Comparison of ENCODE assay signal across 8 mouse cellular contexts in the genomic region with DNA sequence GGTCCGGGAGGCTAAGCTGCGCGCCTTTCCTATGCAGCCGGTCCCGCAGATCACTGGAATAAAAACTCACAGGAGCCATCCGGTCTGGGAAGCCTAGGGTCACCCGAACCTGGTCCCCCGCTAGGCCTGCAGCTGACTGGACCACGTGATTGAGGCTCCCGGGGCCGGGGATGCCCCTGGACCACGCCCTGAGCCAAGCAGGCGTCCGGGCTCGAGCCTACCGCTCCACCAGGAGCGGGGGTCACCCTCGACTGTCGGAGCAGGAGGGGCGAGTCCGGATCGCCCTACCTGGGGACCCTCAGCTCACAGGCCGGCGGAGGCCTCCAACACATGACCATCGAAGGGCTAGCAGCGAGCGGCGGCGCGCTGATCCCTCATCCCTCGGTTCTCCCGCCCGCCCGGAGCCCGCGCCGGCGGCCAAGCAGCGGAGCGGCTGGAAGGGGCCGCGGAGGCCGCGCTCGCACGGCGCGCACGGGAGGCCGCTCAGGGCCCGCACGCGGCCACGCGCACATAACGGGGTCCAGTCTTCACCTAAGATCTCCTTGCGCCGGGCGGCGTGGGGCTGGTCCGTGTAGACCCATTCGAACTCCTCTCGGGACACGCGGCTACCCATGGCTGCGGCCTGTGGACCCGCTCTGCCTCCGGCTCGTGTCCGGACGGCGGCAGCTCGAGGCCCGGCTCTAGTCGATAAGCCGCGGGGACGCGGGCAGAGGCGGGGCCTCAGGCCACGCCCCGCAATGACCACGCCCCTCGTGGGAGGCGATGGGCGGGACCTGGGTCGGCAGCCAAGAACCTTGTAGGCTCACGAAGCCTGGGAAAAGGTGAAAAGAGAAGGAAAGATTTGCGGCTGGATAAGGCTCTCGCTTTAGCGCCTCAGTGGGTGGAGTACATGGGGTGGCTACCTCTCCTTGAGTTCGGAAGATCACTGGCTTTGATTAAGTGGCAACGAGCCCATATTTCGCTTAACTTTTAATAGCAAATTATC. TPM values are rescaled to one million over a fixed set of nuclear protein-coding genes. Genes with fewer than 3 reads are reported as not detected.
DNase-seq lines count a peak whose midpoint lies in the region; ATAC-seq and TF ChIP-seq lines count a peak whose summit lies in the region.

A gene (minus strand): TSS at position 714 of the 985 bp plus-strand sequence.

- peak; percentile 92 for DNase-seq in c-Kit-positive CD71-positive TER-119-positive erythroid progenitor cells, embryonic 14.5 days (ENCODE audit: low spot score)
- DNase-seq in heart, postnatal 0 days (ENCODE audit: low spot score), result peak; percentile 88
- DNase-seq in kidney, postnatal 4 days, result peak; percentile 97

- peak within 1 kb of the TSS; percentile 75 for H3K9ac ChIP-seq in forebrain, embryonic 12.5 days
- peak within 1 kb of the TSS; percentile 79 for H3K9ac ChIP-seq in heart, postnatal 0 days (replicated peaks; ENCODE audit: low read depth, low read length)
- H3K9ac ChIP-seq in liver, embryonic 16.5 days (ENCODE audit: low read depth, low read length), result peak within 1 kb of the TSS; percentile 90
- peak within 1 kb of the TSS; percentile 90 for H3K9ac ChIP-seq in neural tube, embryonic 13.5 days

- H3K27ac ChIP-seq in forebrain, embryonic 12.5 days, result peak within 1 kb of the TSS; percentile 80
- H3K27ac ChIP-seq in heart, postnatal 0 days (ENCODE audit: low read depth), result peak within 1 kb of the TSS; percentile 94
- peak within 1 kb of the TSS; percentile 90 for H3K27ac ChIP-seq in liver, embryonic 16.5 days (ENCODE audit: low read length)
- H3K27ac ChIP-seq in neural tube, embryonic 13.5 days (replicated peaks), result peak within 1 kb of the TSS; percentile 89
- peak within 1 kb of the TSS; percentile 74 for H3K27ac ChIP-seq in testis, adult 2 months (ENCODE audit: control insufficient read depth, insufficient read depth, low read depth, low read length)

- WGBS in forebrain, embryonic 12.5 days, result under 1% methylated on average over 94 of the region's 94 CpGs
- 1% methylated on average over 90 of the region's 94 CpGs for WGBS in heart, postnatal 0 days
- under 1% methylated on average over 93 of the region's 94 CpGs for WGBS in liver, embryonic 16.5 days (ENCODE audit: insufficient replicate concordance)
- WGBS in neural tube, embryonic 13.5 days, result under 1% methylated on average over 90 of the region's 94 CpGs

- TF ChIP-seq EP300 in heart, postnatal 0 days (IDR thresholded peaks at IDR 0.05; ENCODE audit: low read depth), result peak; percentile 29; the same call in 1 of the 2 replicates

- peak within 1 kb of the TSS; percentile 78 for H3K4me2 ChIP-seq in forebrain, embryonic 12.5 days
- H3K4me2 ChIP-seq in heart, postnatal 0 days (ENCODE audit: low read depth, low read length), result peak within 1 kb of the TSS; percentile 76
- peak within 1 kb of the TSS; percentile 92 for H3K4me2 ChIP-seq in liver, embryonic 16.5 days (ENCODE audit: low read depth, low read length)
- H3K4me2 ChIP-seq in neural tube, embryonic 13.5 days, result peak within 1 kb of the TSS; percentile 76

- no peak for TF ChIP-seq CTCF in E14TG2a.4 (conservative IDR thresholded peaks at IDR 0.05; ENCODE audit: low read length)
- no peak for TF ChIP-seq CTCF in heart, postnatal 0 days (IDR thresholded peaks at IDR 0.05; ENCODE audit: low read depth)
- TF ChIP-seq CTCF in testis, adult 2 months (IDR thresholded peaks at IDR 0.05; ENCODE audit: control insufficient read depth, insufficient read depth, insufficient replicate concordance, low read depth, low read length), result no peak

- H3K36me3 ChIP-seq in E14TG2a.4 (ENCODE audit: insufficient read depth, low read length), result peaks cover 32% of the 10 kb centered on the region
- peaks cover 17% of the 10 kb centered on the region for H3K36me3 ChIP-seq in forebrain, embryonic 12.5 days (replicated peaks)
- peaks cover 20% of the 10 kb centered on the region for H3K36me3 ChIP-seq in heart, postnatal 0 days (replicated peaks; ENCODE audit: control insufficient read depth, insufficient read depth, low read length)
- H3K36me3 ChIP-seq in liver, embryonic 16.5 days (ENCODE audit: control insufficient read depth, insufficient read depth), result peaks cover 17% of the 10 kb centered on the region
- peaks cover 18% of the 10 kb centered on the region for H3K36me3 ChIP-seq in neural tube, embryonic 13.5 days
- no peaks in the 10 kb centered on the region for H3K36me3 ChIP-seq in testis, adult 2 months (ENCODE audit: control insufficient read depth, insufficient read depth, low read length)

- ATAC-seq in forebrain, embryonic 12.5 days (ENCODE audit: low FRiP score), result peak; percentile 93
- ATAC-seq in heart, postnatal 0 days (ENCODE audit: insufficient read depth, low read depth), result peak; percentile 92
- peak; percentile 89 for ATAC-seq in liver, embryonic 16.5 days (ENCODE audit: low read depth)
- ATAC-seq in neural tube, embryonic 13.5 days (ENCODE audit: low read depth), result peak; percentile 93

- H3K4me3 ChIP-seq in E14TG2a.4 (replicated peaks; ENCODE audit: low read length), result peak within 1 kb of the TSS; percentile 89
- peak within 1 kb of the TSS; percentile 68 for H3K4me3 ChIP-seq in forebrain, embryonic 12.5 days (replicated peaks)
- peak within 1 kb of the TSS; percentile 81 for H3K4me3 ChIP-seq in heart, postnatal 0 days (ENCODE audit: low read depth, low read length)
- peak within 1 kb of the TSS; percentile 86 for H3K4me3 ChIP-seq in liver, embryonic 16.5 days (ENCODE audit: low read depth, low read length)
- peak within 1 kb of the TSS; percentile 82 for H3K4me3 ChIP-seq in neural tube, embryonic 13.5 days
- peak within 1 kb of the TSS; percentile 90 for H3K4me3 ChIP-seq in testis, adult 2 months (ENCODE audit: control insufficient read depth, low read depth, low read length)

- peaks cover 76% of the 10 kb centered on the region for H3K4me1 ChIP-seq in E14TG2a.4 (replicated peaks; ENCODE audit: low read depth, low read length)
- peaks cover 23% of the 10 kb centered on the region for H3K4me1 ChIP-seq in forebrain, embryonic 12.5 days
- H3K4me1 ChIP-seq in heart, postnatal 0 days (ENCODE audit: control insufficient read depth, insufficient read depth), result peaks cover 20% of the 10 kb centered on the region
- peaks cover 27% of the 10 kb centered on the region for H3K4me1 ChIP-seq in liver, embryonic 16.5 days (ENCODE audit: control insufficient read depth, low read depth, low read length)
- peaks cover 30% of the 10 kb centered on the region for H3K4me1 ChIP-seq in neural tube, embryonic 13.5 days (replicated peaks)
- peaks cover 10% of the 10 kb centered on the region for H3K4me1 ChIP-seq in testis, adult 2 months (ENCODE audit: control insufficient read depth, insufficient read depth, low read length)

- TF ChIP-seq POLR2A in testis, adult 2 months (IDR thresholded peaks at IDR 0.05; ENCODE audit: control insufficient read depth, low read depth, low read length), result peak; percentile 83

- no peaks in the 10 kb centered on the region for H3K9me3 ChIP-seq in E14TG2a.4 (ENCODE audit: low read length)
- H3K9me3 ChIP-seq in forebrain, embryonic 12.5 days, result no peaks in the 10 kb centered on the region
- no peaks in the 10 kb centered on the region for H3K9me3 ChIP-seq in heart, postnatal 0 days (replicated peaks; ENCODE audit: control insufficient read depth, low read length)
- no peaks in the 10 kb centered on the region for H3K9me3 ChIP-seq in liver, embryonic 16.5 days (replicated peaks; ENCODE audit: control insufficient read depth, low read length)
- H3K9me3 ChIP-seq in neural tube, embryonic 13.5 days, result no peaks in the 10 kb centered on the region

- no peaks in the 10 kb centered on the region for H3K27me3 ChIP-seq in E14TG2a.4 (ENCODE audit: insufficient read depth, low read length)
- peaks cover 16% of the 10 kb centered on the region for H3K27me3 ChIP-seq in forebrain, embryonic 12.5 days
- no peaks in the 10 kb centered on the region for H3K27me3 ChIP-seq in heart, postnatal 0 days (ENCODE audit: control insufficient read depth, insufficient read depth, low read length)
- no peaks in the 10 kb centered on the region for H3K27me3 ChIP-seq in liver, embryonic 16.5 days (ENCODE audit: control insufficient read depth, insufficient read depth, low read depth, low read length)
- 0 out of 2 replicates have a peak, but pooled peaks cover 5% of the 10 kb centered on the region for H3K27me3 ChIP-seq in neural tube, embryonic 13.5 days
- H3K27me3 ChIP-seq in testis, adult 2 months (ENCODE audit: control insufficient read depth, insufficient read depth, low read length), result no peaks in the 10 kb centered on the region

RNA-seq across cellular contexts. Expression of the gene that starts here (rescaled TPM):
- 53.8 and 58.1 TPM in 2 replicates for polyA plus RNA-seq in forebrain, embryonic 12.5 days (2016; fragmentation: Nextera tagmentation; extraction: Ambion mirVana)
- total RNA-seq in heart, postnatal 0 days (2014; rRNA removed; ENCODE audit: low replicate concordance), result 214 and 218 TPM in 2 replicates
- 188 and 190 TPM in 2 replicates for polyA plus RNA-seq in heart, postnatal 0 days (2015; fragmentation: Nextera tagmentation; extraction: Ambion mirVana)
- 72.2 and 75.1 TPM in 2 replicates for polyA plus RNA-seq in liver, embryonic 16.5 days (2015; fragmentation: Nextera tagmentation; extraction: Ambion mirVana)
- polyA plus RNA-seq in neural tube, embryonic 13.5 days (2015; fragmentation: Nextera tagmentation; extraction: Ambion mirVana), result 80.5 and 82.9 TPM in 2 replicates
- 10.6 and 10.9 TPM in 2 replicates for polyA plus RNA-seq in testis, adult 2 months (2012; rRNA removed)

Comparison
In these comparisons a context has a peak if more than half of its experiments do, and no peak if none do; other contexts are left out.
1. Peak in every context shown above with its lines: DNase-seq, ATAC-seq, H3K4me3 ChIP-seq and H3K27ac ChIP-seq.